In genomic region chr2:44526110-44527032, GRCm38 (mm10) we compare ENCODE assay signal across 8 mouse cellular contexts.
A peak's percentile ranks its signal among the peaks of the same experiment; 100 is the strongest.
DNase-seq lines count a peak whose midpoint lies in the region; ATAC-seq and TF ChIP-seq lines count a peak whose summit lies in the region.

No protein-coding gene starts in this region.

- H3K27me3 ChIP-seq in midbrain, embryonic 10.5 days (ENCODE audit: low read depth, poor library complexity, severe bottlenecking) = no peaks in the 10 kb centered on the region; the same call in 1 of the 2 replicates
- no peaks in the 10 kb centered on the region for H3K27me3 ChIP-seq in midbrain, embryonic 14.5 days (ENCODE audit: control insufficient read depth, insufficient read depth, low read length)
- H3K27me3 ChIP-seq in forebrain, embryonic 15.5 days = no peaks in the 10 kb centered on the region
- H3K27me3 ChIP-seq in midbrain, embryonic 13.5 days = no peaks in the 10 kb centered on the region

- H3K9me3 ChIP-seq in midbrain, embryonic 10.5 days (replicated peaks) = no peaks in the 10 kb centered on the region
- H3K9me3 ChIP-seq in midbrain, embryonic 14.5 days (ENCODE audit: control insufficient read depth, low read length) = no peaks in the 10 kb centered on the region
- no peaks in the 10 kb centered on the region for H3K9me3 ChIP-seq in forebrain, embryonic 15.5 days
- H3K9me3 ChIP-seq in midbrain, embryonic 13.5 days = no peaks in the 10 kb centered on the region

- peak; percentile 29 for DNase-seq in gastrocnemius, adult 2 months
- no peak for DNase-seq in gastrocnemius, postnatal 4 days (ENCODE audit: low spot score in 2 of 2)
- peak; percentile 67 for DNase-seq in midbrain, embryonic 10.5 days (ENCODE audit: low spot score)
- no peak for DNase-seq in midbrain, embryonic 14.5 days
- DNase-seq in thymus, adult 18-20 months = no peak
- no peak for DNase-seq in thymus, postnatal 4 days

- H3K4me1 ChIP-seq in midbrain, embryonic 10.5 days = peaks cover 39% of the 10 kb centered on the region
- H3K4me1 ChIP-seq in midbrain, embryonic 14.5 days (ENCODE audit: control insufficient read depth, insufficient read depth, low read length) = peaks cover 17% of the 10 kb centered on the region; the same call in 1 of the 2 replicates
- H3K4me1 ChIP-seq in forebrain, embryonic 15.5 days = peaks cover 20% of the 10 kb centered on the region
- H3K4me1 ChIP-seq in midbrain, embryonic 13.5 days (replicated peaks) = peaks cover 24% of the 10 kb centered on the region

- no peaks in the 10 kb centered on the region for H3K36me3 ChIP-seq in midbrain, embryonic 10.5 days
- no peaks in the 10 kb centered on the region for H3K36me3 ChIP-seq in midbrain, embryonic 14.5 days (ENCODE audit: control insufficient read depth, insufficient read depth, low read length)
- H3K36me3 ChIP-seq in forebrain, embryonic 15.5 days = no peaks in the 10 kb centered on the region
- H3K36me3 ChIP-seq in midbrain, embryonic 13.5 days = no peaks in the 10 kb centered on the region

- intact Hi-C loops in gastrocnemius, adult 2 months (cut with DNase I) = no loop called here

- no peak overlapping the region for H3K4me3 ChIP-seq in gastrocnemius, adult 2 months
- no peak overlapping the region for H3K4me3 ChIP-seq in midbrain, embryonic 10.5 days
- no peak overlapping the region for H3K4me3 ChIP-seq in midbrain, embryonic 14.5 days (replicated peaks; ENCODE audit: low read depth, low read length)
- H3K4me3 ChIP-seq in forebrain, embryonic 15.5 days = no peak overlapping the region
- no peak overlapping the region for H3K4me3 ChIP-seq in midbrain, embryonic 13.5 days (replicated peaks)

- no peak overlapping the region for H3K9ac ChIP-seq in midbrain, embryonic 14.5 days (replicated peaks; ENCODE audit: low read length)
- H3K9ac ChIP-seq in forebrain, embryonic 15.5 days (replicated peaks) = no peak overlapping the region
- H3K9ac ChIP-seq in midbrain, embryonic 13.5 days (replicated peaks) = no peak overlapping the region

- WGBS in midbrain, embryonic 10.5 days = 10% methylated on average over 6 of the region's 6 CpGs
- WGBS in midbrain, embryonic 14.5 days = 15% methylated on average over 6 of the region's 6 CpGs
- WGBS in forebrain, embryonic 15.5 days = 14% methylated on average over 6 of the region's 6 CpGs
- WGBS in midbrain, embryonic 13.5 days = 8% methylated on average over 6 of the region's 6 CpGs

- H3K27ac ChIP-seq in gastrocnemius, adult 2 months = peak overlapping the region; percentile 58
- peak overlapping the region; percentile 88 for H3K27ac ChIP-seq in midbrain, embryonic 10.5 days (replicated peaks)
- no peak overlapping the region for H3K27ac ChIP-seq in midbrain, embryonic 14.5 days (replicated peaks; ENCODE audit: low read depth, low read length)
- no peak overlapping the region for H3K27ac ChIP-seq in forebrain, embryonic 15.5 days (replicated peaks)
- no peak overlapping the region; the same call in 1 of the 2 replicates for H3K27ac ChIP-seq in midbrain, embryonic 13.5 days

- ATAC-seq in midbrain, embryonic 14.5 days (ENCODE audit: low FRiP score, low TSS enrichment) = no peak; the same call in 1 of the 2 replicates
- peak; percentile 38; the same call in 1 of the 2 replicates for ATAC-seq in forebrain, embryonic 15.5 days (replicated peaks)
- ATAC-seq in midbrain, embryonic 13.5 days = peak; percentile 83

- TF ChIP-seq CTCF in gastrocnemius, adult 2 months (IDR thresholded peaks at IDR 0.05) = no peak

- H3K4me2 ChIP-seq in midbrain, embryonic 14.5 days (ENCODE audit: low read length) = no peak overlapping the region
- H3K4me2 ChIP-seq in forebrain, embryonic 15.5 days (replicated peaks) = no peak overlapping the region
- H3K4me2 ChIP-seq in midbrain, embryonic 13.5 days (replicated peaks) = no peak overlapping the region

Comparison
In these comparisons a context has a peak if more than half of its experiments do, and no peak if none do; other contexts are left out.
1. DNase-seq: peak in gastrocnemius, adult 2 months (single experiment) and midbrain, embryonic 10.5 days (single experiment); none in gastrocnemius, postnatal 4 days (0 of 2), midbrain, embryonic 14.5 days (single experiment), thymus, adult 18-20 months (0 of 2) and thymus, postnatal 4 days (single experiment).
2. H3K27ac ChIP-seq: peak in gastrocnemius, adult 2 months (single experiment) and midbrain, embryonic 10.5 days (single experiment); none in midbrain, embryonic 14.5 days (single experiment), forebrain, embryonic 15.5 days (single experiment) and midbrain, embryonic 13.5 days (single experiment).